Mouse (Mus musculus): ENCODE measurements around the gene Slc22a3. TPM values are rescaled to one million over a fixed set of nuclear protein-coding genes. Genes with fewer than 3 reads are reported as not detected.
A peak's percentile ranks its signal among the peaks of the same experiment; 100 is the strongest.

Gene Slc22a3
- polyA plus RNA-seq, 1 experiment from 2014 or later, result 0.17 TPM

DNA sequence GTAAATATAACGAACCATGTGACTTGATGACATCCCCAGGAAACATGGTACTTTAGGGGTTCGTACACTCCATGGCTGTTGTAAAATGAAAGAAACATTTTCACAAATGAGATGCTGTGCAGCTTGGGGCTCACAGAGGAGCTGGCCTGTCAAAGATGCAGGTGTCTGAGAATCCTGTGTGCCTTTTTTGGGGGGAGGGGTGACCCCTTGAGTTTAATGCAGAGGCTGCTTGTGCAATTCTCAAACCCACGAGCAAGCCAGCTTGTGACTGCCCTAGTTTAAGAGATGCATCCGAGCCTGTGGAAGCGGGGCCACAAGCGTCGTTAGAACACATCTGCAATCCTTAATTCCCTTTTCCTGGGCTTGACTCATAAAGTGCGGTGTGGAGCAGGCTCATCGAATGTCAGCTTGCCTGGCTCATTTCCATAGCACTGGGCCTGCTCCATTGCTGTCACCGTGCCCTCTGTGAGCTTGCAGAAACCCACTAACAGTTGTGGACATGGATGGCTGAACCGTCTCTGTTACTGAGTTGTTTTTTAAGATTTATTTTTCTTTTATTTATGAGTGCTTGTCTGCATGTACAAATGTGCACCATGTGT is 98.1 kb downstream of the Slc22a3 start:
- Histone ChIP-seq H3K4me1 (replicated peaks; ENCODE audit: control insufficient read depth, insufficient read depth, low read length) (no peaks in the 10 kb centered on the region), H3K9me3 (ENCODE audit: control insufficient read depth, low read length) (no peaks in the 10 kb centered on the region), H3K36me3 (ENCODE audit: control insufficient read depth, insufficient read depth, low read length) (no peaks in the 10 kb centered on the region), H3K4me3 (ENCODE audit: low read depth, low read length) (no peak overlapping the region), H3K9ac (ENCODE audit: low read depth, low read length) (no peak overlapping the region), H3K27ac (ENCODE audit: low read depth, low read length) (no peak overlapping the region), H3K4me2 (replicated peaks; ENCODE audit: low read depth, low read length) (no peak overlapping the region), H3K27me3 (ENCODE audit: control insufficient read depth, insufficient read depth, low read length) (no peaks in the 10 kb centered on the region)
- 85% methylated on average over 11 of the region's 11 CpGs for WGBS
- DNase-seq (ENCODE audit: low spot score) (no peak), ATAC-seq (ENCODE audit: low FRiP score) (no peak)

DNA sequence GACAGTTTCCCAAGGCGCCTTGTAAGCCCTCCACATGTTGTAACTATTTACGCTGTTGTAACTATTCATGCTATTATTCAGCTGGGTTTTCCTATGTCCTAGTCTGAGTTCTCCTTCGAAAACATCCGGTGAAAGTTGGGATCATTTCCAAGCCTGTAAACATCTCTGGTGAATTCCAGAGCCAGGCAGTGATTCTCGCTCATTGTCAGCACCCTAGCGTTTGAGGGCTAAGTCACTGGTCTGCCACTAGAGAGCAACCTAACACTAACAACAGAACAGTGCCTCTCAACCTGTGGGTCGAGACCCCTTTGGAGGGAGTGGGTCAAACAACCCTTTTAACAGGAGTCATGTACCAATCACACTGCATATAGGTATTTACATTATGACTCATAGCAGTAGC is 104.1 kb downstream of the Slc22a3 start:
- Histone ChIP-seq H3K4me3 (ENCODE audit: low read depth, low read length) (no peak overlapping the region), H3K9me3 (ENCODE audit: control insufficient read depth, low read length) (no peaks in the 10 kb centered on the region), H3K36me3 (ENCODE audit: control insufficient read depth, insufficient read depth, low read length) (no peaks in the 10 kb centered on the region), H3K4me2 (replicated peaks; ENCODE audit: low read depth, low read length) (no peak overlapping the region), H3K4me1 (replicated peaks; ENCODE audit: control insufficient read depth, insufficient read depth, low read length) (no peaks in the 10 kb centered on the region), H3K27ac (ENCODE audit: low read depth, low read length) (no peak overlapping the region), H3K27me3 (ENCODE audit: control insufficient read depth, insufficient read depth, low read length) (no peaks in the 10 kb centered on the region), H3K9ac (ENCODE audit: low read depth, low read length) (no peak overlapping the region)
- WGBS, result 72% methylated on average over 7 of the region's 7 CpGs
- ATAC-seq (ENCODE audit: low FRiP score), result no peak
- no peak for DNase-seq (ENCODE audit: low spot score)

DNA sequence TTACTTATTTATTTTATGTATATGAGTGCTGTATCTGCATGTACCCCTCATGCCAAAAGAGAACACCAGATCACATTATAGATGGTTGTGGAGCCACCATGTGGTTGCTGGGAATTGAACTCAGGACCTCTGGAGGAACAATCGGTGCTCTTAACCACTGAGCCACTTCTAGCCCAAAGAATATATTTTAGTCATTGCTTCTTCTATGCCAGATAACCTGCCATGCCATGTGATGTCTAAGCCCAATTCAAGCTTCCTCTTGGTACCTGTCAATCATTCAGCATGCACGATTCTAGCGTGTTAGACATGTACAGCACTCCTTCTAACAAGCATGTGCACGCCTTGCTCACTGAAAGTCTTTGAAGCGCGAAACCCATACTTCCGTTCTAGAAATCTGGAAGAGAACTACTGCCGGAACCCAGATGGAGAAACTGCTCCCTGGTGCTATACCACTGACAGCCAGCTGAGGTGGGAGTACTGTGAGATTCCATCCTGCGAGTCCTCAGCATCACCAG is 111.3 kb downstream of the Slc22a3 start:
- no peak for ATAC-seq (ENCODE audit: low FRiP score)
- no peaks in the 10 kb centered on the region for H3K36me3 ChIP-seq (ENCODE audit: control insufficient read depth, insufficient read depth, low read length)
- no peaks in the 10 kb centered on the region for H3K9me3 ChIP-seq (ENCODE audit: control insufficient read depth, low read length)
- no peak overlapping the region for H3K4me3 ChIP-seq (ENCODE audit: low read depth, low read length)
- no peak overlapping the region for H3K4me2 ChIP-seq (replicated peaks; ENCODE audit: low read depth, low read length)
- no peaks in the 10 kb centered on the region for H3K27me3 ChIP-seq (ENCODE audit: control insufficient read depth, insufficient read depth, low read length)
- H3K4me1 ChIP-seq (replicated peaks; ENCODE audit: control insufficient read depth, insufficient read depth, low read length), result no peaks in the 10 kb centered on the region
- no peak for DNase-seq (ENCODE audit: low spot score)
- H3K9ac ChIP-seq (ENCODE audit: low read depth, low read length), result no peak overlapping the region
- 91% methylated on average over 9 of the region's 9 CpGs for WGBS
- no peak overlapping the region for H3K27ac ChIP-seq (ENCODE audit: low read depth, low read length)

DNA sequence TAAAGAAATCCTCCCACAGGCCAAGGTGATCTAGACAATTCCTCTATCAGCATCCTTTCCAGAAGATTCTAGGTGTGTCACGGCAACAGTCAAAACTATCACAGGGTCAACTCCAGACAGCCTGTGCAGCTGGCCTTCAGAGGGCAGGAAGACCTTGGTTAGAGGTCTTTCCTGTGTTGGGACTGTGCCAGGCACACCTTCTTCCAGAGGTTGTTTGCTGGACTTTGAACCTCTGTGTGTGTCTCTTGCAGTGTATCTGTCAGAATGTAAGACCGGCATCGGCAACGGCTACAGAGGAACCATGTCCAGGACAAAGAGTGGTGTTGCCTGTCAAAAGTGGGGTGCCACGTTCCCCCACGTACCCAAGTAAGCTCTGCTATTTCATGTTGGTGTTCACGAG is 119.3 kb downstream of the Slc22a3 start:
- Histone ChIP-seq H3K36me3 (ENCODE audit: control insufficient read depth, insufficient read depth, low read length) (no peaks in the 10 kb centered on the region), H3K27ac (ENCODE audit: low read depth, low read length) (no peak overlapping the region), H3K4me2 (replicated peaks; ENCODE audit: low read depth, low read length) (no peak overlapping the region), H3K9me3 (ENCODE audit: control insufficient read depth, low read length) (no peaks in the 10 kb centered on the region), H3K9ac (ENCODE audit: low read depth, low read length) (no peak overlapping the region), H3K4me1 (replicated peaks; ENCODE audit: control insufficient read depth, insufficient read depth, low read length) (no peaks in the 10 kb centered on the region), H3K27me3 (ENCODE audit: control insufficient read depth, insufficient read depth, low read length) (no peaks in the 10 kb centered on the region), H3K4me3 (ENCODE audit: low read depth, low read length) (no peak overlapping the region)
- WGBS, result 96% methylated on average over 7 of the region's 7 CpGs
- no peak for ATAC-seq (ENCODE audit: low FRiP score)
- no peak for DNase-seq (ENCODE audit: low spot score)

GRCm38 (mm10) chr17:12387781-12388180 is 119.7 kb downstream of the Slc22a3 start:
- no peak for DNase-seq (ENCODE audit: low spot score)
- Histone ChIP-seq H3K9ac (ENCODE audit: low read depth, low read length) (no peak overlapping the region), H3K4me1 (replicated peaks; ENCODE audit: control insufficient read depth, insufficient read depth, low read length) (no peaks in the 10 kb centered on the region), H3K4me2 (replicated peaks; ENCODE audit: low read depth, low read length) (no peak overlapping the region), H3K4me3 (ENCODE audit: low read depth, low read length) (no peak overlapping the region), H3K27ac (ENCODE audit: low read depth, low read length) (no peak overlapping the region), H3K36me3 (ENCODE audit: control insufficient read depth, insufficient read depth, low read length) (no peaks in the 10 kb centered on the region), H3K27me3 (ENCODE audit: control insufficient read depth, insufficient read depth, low read length) (no peaks in the 10 kb centered on the region), H3K9me3 (ENCODE audit: control insufficient read depth, low read length) (no peaks in the 10 kb centered on the region)
- no peak for ATAC-seq (ENCODE audit: low FRiP score)
- WGBS, result 93% methylated on average over 2 of the region's 2 CpGs

DNA sequence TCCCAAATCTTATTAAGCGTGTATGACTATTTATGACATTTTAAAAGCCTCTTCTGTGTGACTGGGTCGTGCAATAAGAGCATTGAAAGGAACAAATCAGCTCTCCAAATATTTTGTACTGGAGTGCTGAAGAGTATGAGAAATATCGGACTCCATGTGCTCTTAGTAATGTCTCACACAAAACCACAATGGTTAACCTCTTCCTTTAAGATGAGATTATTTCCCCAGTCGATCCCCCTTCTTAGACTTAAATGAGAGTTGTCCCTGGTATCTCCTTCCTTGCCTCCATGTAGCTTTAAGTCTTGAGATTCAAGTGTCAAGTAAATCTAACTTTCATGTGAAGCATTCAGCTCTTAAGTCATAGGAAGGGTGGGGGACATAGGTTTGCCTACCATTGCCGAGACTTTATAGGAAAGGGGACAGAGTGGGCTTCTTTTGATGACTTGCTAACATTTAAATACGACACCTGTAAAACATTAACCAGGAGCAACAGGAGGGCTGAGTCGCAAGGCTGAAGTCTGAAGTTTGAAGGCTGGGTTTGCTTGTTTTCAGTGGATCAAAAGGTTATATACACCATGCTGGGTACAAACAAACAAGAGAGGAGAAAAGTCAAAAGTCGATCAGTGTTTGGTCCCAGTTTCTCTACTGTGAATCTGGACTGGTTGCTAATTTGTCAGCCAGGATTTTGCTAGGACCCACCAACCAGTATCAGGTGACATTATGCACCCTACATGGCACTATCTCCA is 122.3 kb downstream of the Slc22a3 start:
- H3K9me3 ChIP-seq (ENCODE audit: control insufficient read depth, low read length), result no peaks in the 10 kb centered on the region
- ATAC-seq (ENCODE audit: low FRiP score) (no peak), DNase-seq (ENCODE audit: low spot score) (no peak)
- H3K27ac ChIP-seq (ENCODE audit: low read depth, low read length), result no peak overlapping the region
- no peaks in the 10 kb centered on the region for H3K36me3 ChIP-seq (ENCODE audit: control insufficient read depth, insufficient read depth, low read length)
- no peaks in the 10 kb centered on the region for H3K4me1 ChIP-seq (replicated peaks; ENCODE audit: control insufficient read depth, insufficient read depth, low read length)
- WGBS, result 63% methylated on average over 8 of the region's 8 CpGs
- no peaks in the 10 kb centered on the region for H3K27me3 ChIP-seq (ENCODE audit: control insufficient read depth, insufficient read depth, low read length)
- H3K4me2 ChIP-seq (replicated peaks; ENCODE audit: low read depth, low read length), result no peak overlapping the region
- H3K9ac ChIP-seq (ENCODE audit: low read depth, low read length), result no peak overlapping the region
- H3K4me3 ChIP-seq (ENCODE audit: low read depth, low read length), result no peak overlapping the region

- no peaks in the 10 kb centered on the region for H3K9me3 ChIP-seq (ENCODE audit: control insufficient read depth, low read length)
- H3K4me1 ChIP-seq (replicated peaks; ENCODE audit: control insufficient read depth, insufficient read depth, low read length), result no peaks in the 10 kb centered on the region
- no peak overlapping the region for H3K9ac ChIP-seq (ENCODE audit: low read depth, low read length)
- no peak overlapping the region for H3K4me3 ChIP-seq (ENCODE audit: low read depth, low read length)
- H3K36me3 ChIP-seq (ENCODE audit: control insufficient read depth, insufficient read depth, low read length), result no peaks in the 10 kb centered on the region
- H3K27ac ChIP-seq (ENCODE audit: low read depth, low read length), result no peak overlapping the region
- WGBS, result 39% methylated on average over 2 of the region's 2 CpGs
- peak; percentile 33 for DNase-seq (ENCODE audit: low spot score)
- H3K4me2 ChIP-seq (replicated peaks; ENCODE audit: low read depth, low read length), result no peak overlapping the region
- no peaks in the 10 kb centered on the region for H3K27me3 ChIP-seq (ENCODE audit: control insufficient read depth, insufficient read depth, low read length)
- ATAC-seq (ENCODE audit: low FRiP score), result peak; percentile 83; the same call in 1 of the 2 replicates
Observed at GRCm38 (mm10) chr17:12382531-12382930, 125.0 kb downstream of the Slc22a3 start.

GRCm38 (mm10) chr17:12381579-12381978 is 125.9 kb downstream of the Slc22a3 start:
- no peaks in the 10 kb centered on the region for H3K36me3 ChIP-seq (ENCODE audit: control insufficient read depth, insufficient read depth, low read length)
- H3K4me3 ChIP-seq (ENCODE audit: low read depth, low read length), result no peak overlapping the region
- ATAC-seq (ENCODE audit: low FRiP score) (no peak), DNase-seq (ENCODE audit: low spot score) (no peak)
- H3K4me1 ChIP-seq (replicated peaks; ENCODE audit: control insufficient read depth, insufficient read depth, low read length), result no peaks in the 10 kb centered on the region
- no peaks in the 10 kb centered on the region for H3K27me3 ChIP-seq (ENCODE audit: control insufficient read depth, insufficient read depth, low read length)
- no peak overlapping the region for H3K4me2 ChIP-seq (replicated peaks; ENCODE audit: low read depth, low read length)
- no peaks in the 10 kb centered on the region for H3K9me3 ChIP-seq (ENCODE audit: control insufficient read depth, low read length)
- H3K27ac ChIP-seq (ENCODE audit: low read depth, low read length), result no peak overlapping the region
- H3K9ac ChIP-seq (ENCODE audit: low read depth, low read length), result no peak overlapping the region
- 93% methylated on average over 2 of the region's 2 CpGs for WGBS

DNA sequence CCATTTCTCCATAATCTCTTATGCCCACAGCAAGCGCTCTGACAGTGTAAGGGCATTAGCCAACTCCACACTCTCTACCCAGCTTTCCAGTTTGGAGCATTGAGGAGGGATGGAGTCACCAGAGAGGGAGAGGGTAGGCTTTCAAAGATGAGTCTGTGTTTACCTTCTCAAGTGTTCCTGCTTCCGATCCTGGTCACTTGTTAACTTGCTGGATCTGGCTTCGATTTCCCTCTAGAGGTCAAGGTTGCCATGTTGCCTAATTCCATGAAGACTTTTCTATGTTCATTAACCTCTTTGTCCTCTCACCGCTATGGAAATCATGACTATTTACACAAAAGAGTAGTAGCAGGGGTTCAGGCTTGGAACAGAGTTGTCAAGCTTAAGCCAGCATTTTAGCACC is 127.2 kb downstream of the Slc22a3 start:
- Histone ChIP-seq H3K36me3 (ENCODE audit: control insufficient read depth, insufficient read depth, low read length) (no peaks in the 10 kb centered on the region), H3K27me3 (ENCODE audit: control insufficient read depth, insufficient read depth, low read length) (no peaks in the 10 kb centered on the region), H3K9me3 (ENCODE audit: control insufficient read depth, low read length) (no peaks in the 10 kb centered on the region), H3K4me2 (replicated peaks; ENCODE audit: low read depth, low read length) (no peak overlapping the region), H3K9ac (ENCODE audit: low read depth, low read length) (no peak overlapping the region), H3K4me3 (ENCODE audit: low read depth, low read length) (no peak overlapping the region), H3K27ac (ENCODE audit: low read depth, low read length) (no peak overlapping the region), H3K4me1 (replicated peaks; ENCODE audit: control insufficient read depth, insufficient read depth, low read length) (no peaks in the 10 kb centered on the region)
- WGBS, result 80% methylated on average over 4 of the region's 4 CpGs
- DNase-seq (ENCODE audit: low spot score) (no peak), ATAC-seq (ENCODE audit: low FRiP score) (no peak)
